17 mouse cellular contexts compared by ENCODE assay signal in genomic region chr3:133384164-133384708, GRCm38 (mm10).
DNase-seq lines count a peak whose midpoint lies in the region; ATAC-seq and TF ChIP-seq lines count a peak whose summit lies in the region.
"Had no signal": no experiment of that assay in that cellular context is flagged by ENCODE, and none has a peak within 500 bp of the region (broad histone marks: within the 10 kb centered on the region; RNA-seq: fewer than 3 reads in every experiment).

No protein-coding gene starts in this region.

- H3K4me3 ChIP-seq in heart, embryonic 12.5 days, result no peak overlapping the region
- no peak overlapping the region for H3K4me3 ChIP-seq in lung, embryonic 16.5 days (ENCODE audit: low read length)
- H3K4me3 ChIP-seq in lung, adult 2 months (replicated peaks; ENCODE audit: extremely low read depth, low read depth, low read length), result no peak overlapping the region
- H3K4me3 ChIP-seq in stomach, postnatal 0 days (ENCODE audit: low read depth, low read length), result no peak overlapping the region
- H3K4me3 ChIP-seq: forebrain, embryonic 15.5 days; left cerebral cortex, adult 2 months; liver, embryonic 15.5 days; megakaryocyte, embryonic 14.5 days; neural tube, embryonic 13.5 days had no signal

- no peak for TF ChIP-seq CTCF in lung, adult 2 months (IDR thresholded peaks at IDR 0.05; ENCODE audit: insufficient read depth, low read length)
- no peak for TF ChIP-seq CTCF in stomach, postnatal 0 days (IDR thresholded peaks at IDR 0.05; ENCODE audit: low read depth)

- H3K27me3 ChIP-seq in heart, embryonic 12.5 days (replicated peaks), result no peaks in the 10 kb centered on the region
- H3K27me3 ChIP-seq in lung, embryonic 16.5 days (ENCODE audit: control insufficient read depth, insufficient read depth, low read depth, low read length), result no peaks in the 10 kb centered on the region
- no peaks in the 10 kb centered on the region for H3K27me3 ChIP-seq in stomach, postnatal 0 days (ENCODE audit: control insufficient read depth, insufficient read depth, low read length)
- H3K27me3 ChIP-seq: forebrain, embryonic 15.5 days; liver, embryonic 15.5 days; megakaryocyte, embryonic 14.5 days; neural tube, embryonic 13.5 days had no signal

- no peak overlapping the region for H3K9ac ChIP-seq in heart, embryonic 12.5 days
- no peak overlapping the region for H3K9ac ChIP-seq in lung, embryonic 16.5 days (ENCODE audit: low read length)
- no peak overlapping the region for H3K9ac ChIP-seq in stomach, postnatal 0 days (ENCODE audit: low read length)
- H3K9ac ChIP-seq: forebrain, embryonic 15.5 days; liver, embryonic 15.5 days; neural tube, embryonic 13.5 days had no signal

- peak; percentile 4 to 30 for DNase-seq in heart, adult 9 months (ENCODE audit: low spot score in 2 of 2)
- DNase-seq in lung, adult 2 months, result no peak
- peak; percentile 18 for DNase-seq in gastrocnemius, postnatal 25 days
- DNase-seq in thymus, adult 18-20 months, result no peak
- DNase-seq in stomach, postnatal 0 days (ENCODE audit: low spot score), result no peak
- DNase-seq: cerebellum, adult 9-11 months; lung, postnatal 14 days; right cerebral cortex, postnatal 14 days; thymus, postnatal 4 days had no signal

- no peak for TF ChIP-seq EP300 in stomach, postnatal 0 days (optimal IDR thresholded peaks at IDR 0.05)

- 0 out of 2 replicates have a peak, but pooled peaks cover 6% of the 10 kb centered on the region for H3K9me3 ChIP-seq in heart, embryonic 12.5 days (replicated peaks)
- H3K9me3 ChIP-seq in lung, embryonic 16.5 days (ENCODE audit: control insufficient read depth, low read length), result no peaks in the 10 kb centered on the region
- no peaks in the 10 kb centered on the region for H3K9me3 ChIP-seq in stomach, postnatal 0 days (ENCODE audit: control insufficient read depth, low read length)
- H3K9me3 ChIP-seq: forebrain, embryonic 15.5 days; liver, embryonic 15.5 days; megakaryocyte, embryonic 14.5 days; neural tube, embryonic 13.5 days had no signal

- H3K36me3 ChIP-seq in heart, embryonic 12.5 days, result peaks cover 4% of the 10 kb centered on the region
- H3K36me3 ChIP-seq in lung, embryonic 16.5 days (ENCODE audit: control insufficient read depth, insufficient read depth, low read length), result peaks cover 2% of the 10 kb centered on the region
- no peaks in the 10 kb centered on the region for H3K36me3 ChIP-seq in stomach, postnatal 0 days (ENCODE audit: control insufficient read depth, insufficient read depth, low read length)
- H3K36me3 ChIP-seq: liver, embryonic 15.5 days had no signal

- H3K4me2 ChIP-seq in heart, embryonic 12.5 days, result no peak overlapping the region
- H3K4me2 ChIP-seq in lung, embryonic 16.5 days (ENCODE audit: low read depth, low read length), result no peak overlapping the region
- no peak overlapping the region for H3K4me2 ChIP-seq in stomach, postnatal 0 days (replicated peaks; ENCODE audit: low read depth)
- H3K4me2 ChIP-seq: forebrain, embryonic 15.5 days; liver, embryonic 15.5 days; neural tube, embryonic 13.5 days had no signal

- H3K27ac ChIP-seq in heart, embryonic 12.5 days (ENCODE audit: poor library complexity, severe bottlenecking), result no peak overlapping the region
- H3K27ac ChIP-seq in lung, embryonic 16.5 days (ENCODE audit: low read length), result no peak overlapping the region
- no peak overlapping the region for H3K27ac ChIP-seq in stomach, postnatal 0 days (replicated peaks)
- H3K27ac ChIP-seq: forebrain, embryonic 15.5 days; hindbrain, postnatal 0 days; left cerebral cortex, adult 2 months; liver, embryonic 15.5 days; neural tube, embryonic 13.5 days had no signal

- 59% methylated on average over 6 of the region's 6 CpGs for WGBS in heart, embryonic 12.5 days
- 67% methylated on average over 6 of the region's 6 CpGs for WGBS in lung, embryonic 16.5 days
- 67% methylated on average over 6 of the region's 6 CpGs for WGBS in lung, adult 2 months
- 64% methylated on average over 6 of the region's 6 CpGs for WGBS in stomach, postnatal 0 days

- peaks cover 4% of the 10 kb centered on the region; the same call in 1 of the 2 replicates for H3K4me1 ChIP-seq in heart, embryonic 12.5 days (replicated peaks)
- H3K4me1 ChIP-seq in lung, embryonic 16.5 days (replicated peaks; ENCODE audit: control insufficient read depth, insufficient read depth, low read length), result no peaks in the 10 kb centered on the region
- H3K4me1 ChIP-seq in lung, adult 2 months (ENCODE audit: control insufficient read depth, insufficient read depth, low read length), result no peaks in the 10 kb centered on the region
- H3K4me1 ChIP-seq in stomach, postnatal 0 days (replicated peaks; ENCODE audit: control insufficient read depth, insufficient read depth), result no peaks in the 10 kb centered on the region
- H3K4me1 ChIP-seq: forebrain, embryonic 15.5 days; liver, embryonic 15.5 days; megakaryocyte, embryonic 14.5 days; neural tube, embryonic 13.5 days had no signal

- no peak for ATAC-seq in heart, embryonic 12.5 days (ENCODE audit: insufficient number of reproducible peaks, low FRiP score)
- ATAC-seq in lung, embryonic 16.5 days (ENCODE audit: low read depth), result peak; percentile 28; the same call in 1 of the 2 replicates
- ATAC-seq in stomach, postnatal 0 days (ENCODE audit: low FRiP score, low TSS enrichment), result no peak
- ATAC-seq: forebrain, embryonic 15.5 days; hindbrain, postnatal 0 days had no signal

- no peak for TF ChIP-seq POLR2A in lung, adult 2 months (IDR thresholded peaks at IDR 0.05; ENCODE audit: borderline replicate concordance, extremely low read depth, low read depth, low read length)

Comparison
In these comparisons a context has a peak if more than half of its experiments do, and no peak if none do; other contexts are left out.
1. DNase-seq: peak in heart, adult 9 months (2 of 2) and gastrocnemius, postnatal 25 days (single experiment); none in lung, adult 2 months (single experiment), thymus, adult 18-20 months (0 of 2) and stomach, postnatal 0 days (single experiment).